Mouse (Mus musculus): ENCODE results near the gene Zfp579. TPM values are rescaled to one million over a fixed set of nuclear protein-coding genes. Genes with fewer than 3 reads are reported as not detected.
A peak's percentile ranks its signal among the peaks of the same experiment; 100 is the strongest.
"Not testable (repeated sequence)": the region's sequence is repeated elsewhere in the genome, so short reads cannot be mapped to it uniquely, and the experiment has no call there.

Zfp579 gene
- total and polyA plus RNA-seq, 2 experiments, result 1.2 to 13.0 TPM

- Histone ChIP-seq H3K36me3 (ENCODE audit: control insufficient read depth, insufficient read depth, low read length) (peaks cover 12% of the 10 kb centered on the region), H3K79me2 (ENCODE audit: control insufficient read depth, insufficient read depth, low read length) (peaks cover 2% of the 10 kb centered on the region; the same call in 1 of the 2 replicates), H3K9ac (ENCODE audit: low read depth, low read length) (peak within 1 kb of the TSS; percentile 98), H3K4me3 (ENCODE audit: insufficient read depth, low read depth, low read length) (peak within 1 kb of the TSS; percentile 99), H3K27me3 (ENCODE audit: control insufficient read depth, insufficient read depth, low read length) (no peaks in the 10 kb centered on the region), H3K4me1 (ENCODE audit: control insufficient read depth, insufficient read depth, low read length) (peaks cover 1% of the 10 kb centered on the region; the same call in 1 of the 2 replicates), H3K27ac (replicated peaks; ENCODE audit: insufficient read depth, low read depth, low read length) (peak within 1 kb of the TSS; percentile 99)
- peak; percentile 87 for DNase-seq (ENCODE audit: extremely low read depth, low read depth, low spot score)
- TF ChIP-seq CTCF (IDR thresholded peaks at IDR 0.05; ENCODE audit: low read depth, low read length), result no peak
- peak; percentile 32; the same call in 1 of the 2 replicates for TF ChIP-seq POLR2A (IDR thresholded peaks at IDR 0.05; ENCODE audit: extremely low read depth, insufficient read depth, low read length)
- under 1% methylated on average over 42 of the region's 42 CpGs for WGBS
Observed at GRCm38 (mm10) chr7:5014251-5015117, 18.5 kb upstream of the Zfp579 start, which contains the start of the genes Zfp524 and Fiz1. Gene Zfp524, plus strand, starts transcription at chr7:5014415. Gene Fiz1, minus strand, starts transcription at chr7:5014697.

- Histone ChIP-seq H3K9ac (ENCODE audit: low read depth, low read length) (no peak overlapping the region), H3K4me1 (ENCODE audit: control insufficient read depth, insufficient read depth, low read length) (no peaks in the 10 kb centered on the region), H3K36me3 (ENCODE audit: control insufficient read depth, insufficient read depth, low read length) (peaks cover 28% of the 10 kb centered on the region), H3K27ac (replicated peaks; ENCODE audit: insufficient read depth, low read depth, low read length) (no peak overlapping the region), H3K79me2 (ENCODE audit: control insufficient read depth, insufficient read depth, low read length) (peaks cover 2% of the 10 kb centered on the region; the same call in 1 of the 2 replicates), H3K27me3 (ENCODE audit: control insufficient read depth, insufficient read depth, low read length) (no peaks in the 10 kb centered on the region), H3K4me3 (ENCODE audit: insufficient read depth, low read depth, low read length) (no peak overlapping the region)
- TF ChIP-seq CTCF (IDR thresholded peaks at IDR 0.05; ENCODE audit: low read depth, low read length) (no peak), POLR2A (IDR thresholded peaks at IDR 0.05; ENCODE audit: extremely low read depth, insufficient read depth, low read length) (no peak)
- WGBS, result 94% methylated on average over 27 of the region's 27 CpGs
- DNase-seq (ENCODE audit: extremely low read depth, low read depth, low spot score), result no peak
Observed at GRCm38 (mm10) chr7:5012681-5013513, 16.9 kb upstream of the Zfp579 start.

- no peak for DNase-seq (ENCODE audit: extremely low read depth, low read depth, low spot score)
- TF ChIP-seq CTCF (IDR thresholded peaks at IDR 0.05; ENCODE audit: low read depth, low read length), result no peak
- Histone ChIP-seq H3K27me3 (ENCODE audit: control insufficient read depth, insufficient read depth, low read length) (no peaks in the 10 kb centered on the region), H3K4me3 (ENCODE audit: insufficient read depth, low read depth, low read length) (no peak overlapping the region), H3K9ac (ENCODE audit: low read depth, low read length) (no peak overlapping the region), H3K4me1 (ENCODE audit: control insufficient read depth, insufficient read depth, low read length) (no peaks in the 10 kb centered on the region), H3K27ac (replicated peaks; ENCODE audit: insufficient read depth, low read depth, low read length) (no peak overlapping the region), H3K36me3 (ENCODE audit: control insufficient read depth, insufficient read depth, low read length) (peaks cover 32% of the 10 kb centered on the region), H3K79me2 (ENCODE audit: control insufficient read depth, insufficient read depth, low read length) (no peaks in the 10 kb centered on the region)
- 98% methylated on average over 26 of the region's 26 CpGs for WGBS
Observed at GRCm38 (mm10) chr7:5008229-5008628, 12.3 kb upstream of the Zfp579 start.

- H3K79me2 ChIP-seq (ENCODE audit: control insufficient read depth, insufficient read depth, low read length); DNase-seq (ENCODE audit: extremely low read depth, low read depth, low spot score); H3K4me3 ChIP-seq (ENCODE audit: insufficient read depth, low read depth, low read length); H3K9ac ChIP-seq (ENCODE audit: low read depth, low read length); H3K36me3 ChIP-seq (ENCODE audit: control insufficient read depth, insufficient read depth, low read length); H3K4me1 ChIP-seq (ENCODE audit: control insufficient read depth, insufficient read depth, low read length); H3K27ac ChIP-seq (replicated peaks; ENCODE audit: insufficient read depth, low read depth, low read length); H3K27me3 ChIP-seq (ENCODE audit: control insufficient read depth, insufficient read depth, low read length): not testable (repeated sequence)
- WGBS, result 81% methylated on average over 8 of the region's 8 CpGs
Observed at GRCm38 (mm10) chr7:5002876-5003275, 6.9 kb upstream of the Zfp579 start.

GRCm38 (mm10) chr7:4999876-5000275, 3.9 kb upstream of the Zfp579 start:
- Histone ChIP-seq H3K4me1 (ENCODE audit: control insufficient read depth, insufficient read depth, low read length) (peaks cover 4% of the 10 kb centered on the region; the same call in 1 of the 2 replicates), H3K27me3 (ENCODE audit: control insufficient read depth, insufficient read depth, low read length) (no peaks in the 10 kb centered on the region), H3K79me2 (ENCODE audit: control insufficient read depth, insufficient read depth, low read length) (no peaks in the 10 kb centered on the region), H3K4me3 (ENCODE audit: insufficient read depth, low read depth, low read length) (no peak overlapping the region), H3K9ac (ENCODE audit: low read depth, low read length) (no peak overlapping the region), H3K27ac (replicated peaks; ENCODE audit: insufficient read depth, low read depth, low read length) (no peak overlapping the region), H3K36me3 (ENCODE audit: control insufficient read depth, insufficient read depth, low read length) (no peaks in the 10 kb centered on the region)
- TF ChIP-seq CTCF (IDR thresholded peaks at IDR 0.05; ENCODE audit: low read depth, low read length), result peak; percentile 40; the same call in 1 of the 2 replicates
- no peak for TF ChIP-seq POLR2A (IDR thresholded peaks at IDR 0.05; ENCODE audit: extremely low read depth, insufficient read depth, low read length)
- WGBS, result 81% methylated on average over 2 of the region's 2 CpGs
- DNase-seq (ENCODE audit: extremely low read depth, low read depth, low spot score), result no peak

Data from liver, adult 2 months (tissue).